Mouse (Mus musculus): ENCODE data around the gene Syn3.

DNA sequence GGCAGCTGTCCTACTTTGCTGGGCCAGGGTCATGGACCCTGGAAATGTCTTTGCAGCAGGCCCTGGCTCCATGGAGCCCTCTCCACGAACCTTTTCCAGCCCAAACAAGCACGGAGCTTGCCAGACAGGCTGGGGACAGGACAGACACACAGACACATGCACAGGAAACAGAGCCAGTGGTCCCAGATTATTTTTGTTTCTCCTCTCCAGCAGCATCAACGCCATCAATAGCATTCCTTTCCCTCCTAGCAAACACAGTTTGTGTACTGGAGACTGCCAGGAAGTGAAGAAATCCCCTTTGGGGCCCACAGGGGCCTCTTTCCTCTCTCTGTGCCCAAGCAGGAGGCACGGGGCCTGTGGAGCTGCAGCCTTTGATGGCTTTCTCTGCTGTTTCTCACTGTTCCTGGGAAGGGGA, 331.8 kb downstream of the Syn3 start:
- no peak for TF ChIP-seq CTCF (conservative IDR thresholded peaks at IDR 0.05; ENCODE audit: insufficient read depth, insufficient read length, low read depth, low read length)
- no peak for TF ChIP-seq POLR2A (IDR thresholded peaks at IDR 0.05; ENCODE audit: low read depth, low read length)
